Mouse (Mus musculus) bone marrow macrophage, adult 2 months (primary cell): ENCODE measurements around the gene Hoxd12.

Experiments used
- CTCF ChIP-seq: IDR thresholded peaks from 2 replicates; pipeline ENCODE4 v1.5.1; 2012; ENCODE audit warnings: low read depth, mild to moderate bottlenecking, low read length, moderate library complexity
- POLR2A ChIP-seq: IDR thresholded peaks from 2 replicates; pipeline ENCODE4 v1.6.1; 2012; ENCODE audit warnings: mild to moderate bottlenecking, low read depth, low read length, borderline replicate concordance

- no peak for TF ChIP-seq POLR2A
- TF ChIP-seq CTCF = no peak
Observed at GRCm38 (mm10) chr2:74678891-74679595, 4.2 kb downstream of the Hoxd12 start, which contains the start of gene Hoxd11.
